Mouse (Mus musculus): Measurements from ENCODE around the gene Shank2. TPM values are rescaled to one million over a fixed set of nuclear protein-coding genes. Genes with fewer than 3 reads are reported as not detected.

The Shank2 gene
- polyA plus RNA-seq, 1 experiment from 2014 or later = 5.8 TPM

DNA sequence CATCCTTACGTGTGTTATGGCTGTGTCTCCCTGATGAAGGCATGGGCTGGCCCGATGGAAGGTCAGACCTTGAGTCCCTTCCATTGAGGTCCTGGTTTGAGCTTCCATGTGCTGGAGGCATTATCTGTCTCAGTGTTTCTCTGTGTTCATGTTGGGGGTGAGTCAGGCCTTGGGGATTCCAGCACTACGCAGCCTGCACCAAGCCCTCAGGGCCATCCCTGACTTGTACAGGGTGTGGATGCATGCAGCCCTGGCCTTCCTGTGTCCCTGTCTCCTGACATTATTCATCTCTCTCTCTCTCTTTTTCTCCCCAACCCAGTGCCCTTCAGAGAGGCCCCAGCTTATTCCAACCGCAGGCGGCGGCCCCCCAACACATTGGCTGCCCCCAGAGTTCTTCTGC lies 177.7 kb downstream of the Shank2 start:
- no peaks in the 10 kb centered on the region for H3K9me3 ChIP-seq
- H3K4me1 ChIP-seq (replicated peaks) = peaks cover 19% of the 10 kb centered on the region
- H3K9ac ChIP-seq (replicated peaks) = no peak overlapping the region
- no peak for ATAC-seq
- H3K4me2 ChIP-seq (replicated peaks) = no peak overlapping the region
- no peaks in the 10 kb centered on the region for H3K36me3 ChIP-seq
- WGBS = 95% methylated on average over 6 of the region's 6 CpGs
- H3K27ac ChIP-seq = no peak overlapping the region
- H3K4me3 ChIP-seq (replicated peaks) = no peak overlapping the region
- H3K27me3 ChIP-seq = peaks cover 19% of the 10 kb centered on the region

DNA sequence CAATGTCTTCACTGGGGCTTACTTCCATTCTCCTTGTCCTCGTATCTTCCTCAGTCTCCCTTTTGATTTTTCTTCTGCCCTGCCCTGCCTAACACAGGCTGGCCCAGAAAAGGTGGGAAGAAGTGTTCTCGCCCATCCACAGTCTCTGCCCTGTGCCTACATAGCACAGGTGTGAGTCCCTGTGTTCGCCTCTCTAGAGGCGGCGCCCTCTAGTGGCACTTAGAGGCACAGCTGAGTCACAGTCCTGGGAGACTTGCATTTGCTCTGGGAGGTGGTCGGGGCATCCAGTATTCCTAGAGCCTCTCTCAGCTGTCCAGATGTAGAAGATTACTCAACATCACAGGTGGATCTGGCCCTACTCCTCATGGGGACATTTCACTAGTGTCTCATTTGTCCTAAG lies 179.2 kb downstream of the Shank2 start:
- peak; percentile 65; the same call in 1 of the 2 replicates for ATAC-seq
- H3K4me1 ChIP-seq (replicated peaks) = peaks cover 7% of the 10 kb centered on the region
- no peak overlapping the region for H3K27ac ChIP-seq
- H3K9ac ChIP-seq (replicated peaks) = no peak overlapping the region
- H3K4me2 ChIP-seq (replicated peaks) = no peak overlapping the region
- WGBS = 17% methylated on average over 6 of the region's 6 CpGs
- no peaks in the 10 kb centered on the region for H3K9me3 ChIP-seq
- H3K36me3 ChIP-seq = no peaks in the 10 kb centered on the region
- peaks cover 15% of the 10 kb centered on the region for H3K27me3 ChIP-seq
- H3K4me3 ChIP-seq (replicated peaks) = no peak overlapping the region

DNA sequence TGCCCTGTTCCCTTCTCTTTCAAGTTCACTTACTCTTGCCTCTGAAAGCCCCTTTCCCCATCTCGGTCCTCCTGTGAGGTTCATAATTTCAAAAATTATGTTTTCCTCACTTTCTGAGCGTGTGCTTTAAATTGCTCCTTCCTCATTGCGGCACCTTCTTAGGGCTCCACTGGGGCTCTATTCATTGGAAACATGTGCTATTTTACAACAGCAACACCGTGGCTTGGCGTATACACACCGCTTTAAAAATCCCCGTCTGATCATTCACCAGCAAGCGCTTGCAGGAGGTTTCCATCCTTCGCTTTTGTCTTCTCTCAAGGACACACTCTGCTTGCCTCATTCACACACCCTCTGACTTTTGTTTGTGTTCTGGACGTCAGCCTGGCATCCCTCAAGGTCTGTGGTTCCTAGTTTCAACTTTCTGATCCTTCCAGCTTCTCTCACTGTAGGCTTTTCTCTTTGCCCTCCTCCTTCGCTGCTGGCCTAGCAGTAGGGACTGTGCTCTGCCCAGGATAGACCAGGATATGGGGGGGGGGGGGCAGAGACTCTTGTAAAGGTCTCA lies 186.2 kb downstream of the Shank2 start:
- 70% methylated on average over 11 of the region's 11 CpGs for WGBS
- Histone ChIP-seq H3K9me3 (no peaks in the 10 kb centered on the region), H3K9ac (replicated peaks) (no peak overlapping the region), H3K4me3 (replicated peaks) (no peak overlapping the region), H3K36me3 (no peaks in the 10 kb centered on the region), H3K4me1 (replicated peaks) (0 out of 2 replicates have a peak, but pooled peaks cover 3% of the 10 kb centered on the region), H3K27ac (no peak overlapping the region), H3K4me2 (replicated peaks) (no peak overlapping the region), H3K27me3 (no peaks in the 10 kb centered on the region)
- no peak for ATAC-seq

DNA sequence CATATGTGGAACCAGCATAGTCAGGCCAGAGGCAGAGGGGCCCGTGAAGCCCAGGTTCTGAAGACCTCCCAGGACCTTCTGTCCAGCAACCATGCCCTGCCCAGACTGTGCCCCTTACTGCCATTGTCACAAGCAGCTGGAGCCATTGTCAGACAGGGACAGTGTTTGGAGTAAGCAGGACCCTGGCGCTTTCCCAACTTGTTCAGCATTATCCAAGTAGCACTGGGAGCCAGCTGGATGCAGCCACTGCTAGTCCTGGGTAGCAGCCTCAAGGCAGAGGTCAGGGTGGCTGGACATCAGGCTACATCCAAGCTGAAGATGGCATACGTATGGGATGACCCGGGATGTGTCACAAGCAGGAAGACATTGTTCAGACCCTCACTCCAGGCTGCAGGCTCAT lies 187.7 kb downstream of the Shank2 start:
- 87% methylated on average over 4 of the region's 4 CpGs for WGBS
- ATAC-seq = no peak

DNA sequence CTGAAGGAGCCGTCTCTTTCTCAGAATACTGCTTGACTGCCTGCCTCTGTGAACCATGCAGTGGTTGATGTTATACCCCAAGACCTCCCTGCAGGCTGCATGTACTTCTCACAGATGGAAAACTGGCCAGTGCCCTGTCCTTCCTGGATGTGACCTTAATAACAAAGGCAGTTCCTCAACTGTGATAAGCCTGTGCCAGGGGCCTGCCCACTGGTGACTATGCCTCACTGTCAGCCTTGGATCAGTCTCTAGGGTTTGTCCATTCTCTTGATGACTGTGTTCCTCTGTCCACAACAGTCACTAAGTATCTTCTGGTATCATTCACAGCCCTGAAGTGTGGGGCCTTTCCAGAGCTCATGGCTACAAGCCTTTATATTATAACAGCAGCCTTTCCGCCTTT lies 196.8 kb downstream of the Shank2 start:
- ATAC-seq = no peak
- H3K36me3 ChIP-seq = no peaks in the 10 kb centered on the region
- no peak overlapping the region for H3K4me2 ChIP-seq (replicated peaks)
- WGBS = 80% methylated on average over 2 of the region's 2 CpGs
- H3K4me3 ChIP-seq (replicated peaks) = no peak overlapping the region
- no peaks in the 10 kb centered on the region for H3K9me3 ChIP-seq
- no peak overlapping the region for H3K9ac ChIP-seq (replicated peaks)
- peaks cover 7% of the 10 kb centered on the region for H3K4me1 ChIP-seq (replicated peaks)
- no peak overlapping the region for H3K27ac ChIP-seq
- H3K27me3 ChIP-seq = no peaks in the 10 kb centered on the region

More for the DNA sequence above, 187.7 kb downstream of the Shank2 start:
- no peaks in the 10 kb centered on the region for H3K36me3 ChIP-seq
- H3K4me2 ChIP-seq (replicated peaks) = no peak overlapping the region
- no peak overlapping the region for H3K4me3 ChIP-seq (replicated peaks)
- H3K27me3 ChIP-seq = no peaks in the 10 kb centered on the region
- no peaks in the 10 kb centered on the region for H3K9me3 ChIP-seq
- no peak overlapping the region for H3K27ac ChIP-seq
- no peak overlapping the region for H3K9ac ChIP-seq (replicated peaks)
- H3K4me1 ChIP-seq (replicated peaks) = 0 out of 2 replicates have a peak, but pooled peaks cover 3% of the 10 kb centered on the region

DNA sequence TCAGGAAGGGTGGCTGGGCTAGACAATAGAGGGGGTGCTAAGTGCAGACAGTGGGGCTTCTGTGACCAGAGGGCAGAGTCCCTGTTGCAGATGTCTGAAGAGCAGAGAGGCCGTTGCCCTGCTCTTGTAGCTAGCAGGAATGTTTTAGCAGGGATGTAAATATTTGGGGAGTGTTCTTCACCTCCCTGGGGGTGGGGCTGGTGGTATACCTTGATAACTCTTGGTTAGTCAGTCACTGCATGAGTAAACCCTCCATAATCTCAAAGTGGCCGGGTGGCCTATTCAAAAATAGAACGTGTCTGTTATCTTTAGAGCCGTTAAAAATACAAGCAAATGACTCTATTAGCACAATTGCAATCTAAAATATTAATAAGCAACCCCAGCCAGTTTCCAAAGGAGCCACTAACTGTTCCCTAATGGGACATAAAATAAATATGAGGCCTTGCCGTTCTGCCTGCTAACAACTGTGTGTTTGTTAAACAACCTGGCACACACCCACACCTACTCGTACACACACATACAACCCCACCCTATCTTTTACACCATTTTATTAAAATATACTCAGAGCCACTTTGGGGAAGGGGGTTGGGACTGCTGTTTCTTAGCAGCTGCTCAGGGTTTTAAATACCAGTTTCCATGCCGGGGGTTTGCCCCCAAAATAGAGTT lies 200.4 kb downstream of the Shank2 start:
- Histone ChIP-seq H3K36me3 (no peaks in the 10 kb centered on the region), H3K9me3 (no peaks in the 10 kb centered on the region), H3K27ac (no peak overlapping the region), H3K4me2 (replicated peaks) (no peak overlapping the region), H3K9ac (replicated peaks) (no peak overlapping the region), H3K4me1 (replicated peaks) (peaks cover 16% of the 10 kb centered on the region), H3K27me3 (no peaks in the 10 kb centered on the region), H3K4me3 (replicated peaks) (no peak overlapping the region)
- no peak for ATAC-seq
- WGBS = 77% methylated on average over 7 of the region's 7 CpGs

DNA sequence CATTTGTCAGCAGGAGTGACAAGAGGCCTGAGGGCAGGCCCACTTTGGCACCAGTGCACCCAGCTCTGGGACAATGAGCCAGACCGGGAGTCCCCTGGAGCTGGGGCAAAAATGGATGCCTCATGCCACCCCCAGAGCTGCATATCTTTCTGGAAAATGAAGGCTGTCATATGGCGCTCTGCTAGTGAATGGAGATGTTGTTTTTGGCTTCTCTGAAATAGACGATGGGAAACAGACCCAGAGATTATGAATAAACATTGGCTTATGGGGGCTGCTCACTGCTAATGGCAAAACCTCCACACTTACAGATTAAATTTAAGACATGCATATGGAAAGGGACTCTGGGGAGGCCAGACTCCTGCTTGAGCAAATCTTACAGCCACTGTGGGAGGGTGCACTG lies 202.6 kb downstream of the Shank2 start:
- H3K9me3 ChIP-seq = no peaks in the 10 kb centered on the region
- H3K27me3 ChIP-seq = no peaks in the 10 kb centered on the region
- no peak overlapping the region for H3K4me2 ChIP-seq (replicated peaks)
- H3K9ac ChIP-seq (replicated peaks) = no peak overlapping the region
- 74% methylated on average over 3 of the region's 3 CpGs for WGBS
- no peaks in the 10 kb centered on the region for H3K36me3 ChIP-seq
- H3K4me3 ChIP-seq (replicated peaks) = no peak overlapping the region
- H3K27ac ChIP-seq = no peak overlapping the region
- peaks cover 20% of the 10 kb centered on the region for H3K4me1 ChIP-seq (replicated peaks)
- ATAC-seq = no peak

DNA sequence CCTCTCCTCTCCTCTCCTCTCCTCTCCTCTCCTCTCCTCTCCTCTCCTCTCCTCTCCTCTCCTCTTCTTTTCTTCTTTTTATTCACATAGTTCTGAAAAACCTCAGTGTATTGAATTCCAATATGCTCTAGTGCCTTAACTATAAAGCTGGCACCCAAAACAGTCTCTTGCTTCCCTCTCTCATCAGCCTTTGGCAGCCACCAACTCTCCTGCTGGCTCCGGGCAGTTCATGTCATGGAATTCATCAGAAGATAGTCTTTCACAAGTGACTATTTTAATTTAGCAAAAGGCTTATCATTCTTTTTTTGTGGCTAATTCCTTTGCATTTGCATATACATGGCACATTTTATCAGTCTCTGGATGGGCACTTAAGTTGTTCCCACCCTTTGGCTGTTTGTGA lies 203.4 kb downstream of the Shank2 start:
- no peaks in the 10 kb centered on the region for H3K27me3 ChIP-seq
- 89% methylated on average over 1 of the region's 1 CpGs for WGBS
- H3K27ac ChIP-seq = no peak overlapping the region
- ATAC-seq = no peak
- H3K4me3 ChIP-seq (replicated peaks) = no peak overlapping the region
- H3K4me1 ChIP-seq (replicated peaks) = peaks cover 20% of the 10 kb centered on the region
- H3K9ac ChIP-seq (replicated peaks) = no peak overlapping the region
- H3K36me3 ChIP-seq = no peaks in the 10 kb centered on the region
- no peak overlapping the region for H3K4me2 ChIP-seq (replicated peaks)
- no peaks in the 10 kb centered on the region for H3K9me3 ChIP-seq

DNA sequence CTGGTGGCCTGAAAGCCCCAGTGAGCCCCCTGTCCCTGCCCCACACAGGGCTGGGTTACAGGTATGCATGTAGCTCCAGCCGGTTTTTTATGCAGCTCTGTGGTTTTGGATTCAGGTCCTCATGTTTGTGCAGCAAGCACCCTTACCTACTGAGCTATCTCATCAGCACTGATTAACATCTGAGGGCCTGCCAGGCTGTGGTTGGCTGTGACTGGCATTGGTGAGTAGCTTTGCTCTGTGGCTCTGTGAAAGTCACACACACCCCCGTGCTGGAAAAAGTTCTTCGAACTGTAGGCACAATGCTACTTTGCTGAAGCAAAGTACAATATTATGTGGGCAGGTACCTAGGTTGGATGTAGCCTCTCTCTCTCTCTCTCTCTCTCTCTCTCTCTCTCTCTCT lies 204.1 kb downstream of the Shank2 start:
- Histone ChIP-seq H3K9me3 (no peaks in the 10 kb centered on the region), H3K27me3 (no peaks in the 10 kb centered on the region), H3K4me3 (replicated peaks) (no peak overlapping the region), H3K36me3 (no peaks in the 10 kb centered on the region), H3K27ac (no peak overlapping the region), H3K4me2 (replicated peaks) (no peak overlapping the region), H3K9ac (replicated peaks) (no peak overlapping the region), H3K4me1 (replicated peaks) (peaks cover 20% of the 10 kb centered on the region)
- ATAC-seq = no peak
- WGBS = 87% methylated on average over 3 of the region's 3 CpGs

DNA sequence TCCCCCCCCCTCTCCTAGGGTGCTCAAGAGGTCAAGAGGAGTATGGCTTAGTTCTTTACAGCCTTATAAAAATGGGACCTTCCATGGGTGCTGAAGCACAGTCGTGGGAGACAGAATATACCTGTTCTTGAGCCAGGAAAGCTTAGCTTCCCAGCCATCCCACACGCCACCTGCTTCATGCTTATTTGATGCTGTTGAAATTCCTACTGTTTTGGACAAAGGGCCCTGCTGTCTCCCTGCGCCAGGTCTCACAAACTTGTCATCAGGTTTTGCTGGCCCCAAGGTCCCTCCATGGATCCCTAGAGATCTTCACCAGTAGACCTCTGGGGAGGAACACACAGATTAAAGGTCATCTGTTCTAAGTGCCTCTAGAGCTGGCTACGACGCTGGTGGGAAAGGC lies 204.5 kb downstream of the Shank2 start:
- Histone ChIP-seq H3K4me1 (replicated peaks) (peaks cover 20% of the 10 kb centered on the region), H3K36me3 (no peaks in the 10 kb centered on the region), H3K9ac (replicated peaks) (no peak overlapping the region), H3K27me3 (no peaks in the 10 kb centered on the region), H3K9me3 (no peaks in the 10 kb centered on the region), H3K27ac (no peak overlapping the region), H3K4me3 (replicated peaks) (no peak overlapping the region), H3K4me2 (replicated peaks) (no peak overlapping the region)
- 78% methylated on average over 5 of the region's 5 CpGs for WGBS
- no peak for ATAC-seq

DNA sequence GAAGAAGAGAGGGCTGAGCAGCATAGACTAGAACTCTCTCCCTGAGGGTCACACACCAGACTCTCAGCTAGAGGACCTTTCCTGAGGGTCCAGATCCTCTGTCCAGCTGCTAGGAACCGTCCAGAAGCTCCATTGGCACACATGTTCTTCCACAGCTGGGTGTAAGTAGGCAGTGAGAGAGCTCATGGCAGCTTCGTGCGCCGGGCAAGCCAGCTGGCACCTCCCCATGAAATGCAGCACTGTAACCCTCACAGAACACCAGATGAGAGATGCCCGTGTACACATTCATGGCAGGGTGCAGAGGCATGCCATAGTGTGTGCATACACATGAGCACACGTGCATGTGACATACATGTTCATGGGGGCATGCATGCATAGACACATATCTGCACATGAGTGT lies 205.4 kb downstream of the Shank2 start:
- Histone ChIP-seq H3K9ac (replicated peaks) (no peak overlapping the region), H3K4me3 (replicated peaks) (no peak overlapping the region), H3K4me2 (replicated peaks) (no peak overlapping the region), H3K27ac (no peak overlapping the region), H3K9me3 (no peaks in the 10 kb centered on the region), H3K4me1 (replicated peaks) (peaks cover 20% of the 10 kb centered on the region), H3K27me3 (no peaks in the 10 kb centered on the region), H3K36me3 (no peaks in the 10 kb centered on the region)
- ATAC-seq = no peak
- WGBS = 88% methylated on average over 6 of the region's 6 CpGs

DNA sequence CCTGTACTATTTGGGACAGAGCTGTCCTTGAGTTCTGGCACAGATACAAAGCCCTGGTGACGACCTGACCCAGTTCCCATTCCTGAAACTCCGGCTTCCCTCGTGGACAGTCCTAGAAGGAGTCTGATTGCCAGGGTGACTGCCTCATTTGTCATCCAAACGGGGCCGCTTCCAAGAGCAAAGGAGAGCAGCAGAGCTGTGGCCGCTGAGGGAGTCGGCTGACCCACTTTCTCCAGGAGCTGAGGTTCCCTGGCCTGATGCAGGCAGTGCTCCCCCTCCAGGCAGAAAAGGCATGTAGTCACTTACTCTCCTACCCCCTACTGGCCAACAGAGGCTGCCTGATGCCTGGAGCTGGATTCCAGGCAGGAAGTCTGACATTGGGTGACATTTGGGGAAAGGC lies 206.1 kb downstream of the Shank2 start:
- Histone ChIP-seq H3K9ac (replicated peaks) (no peak overlapping the region), H3K27ac (no peak overlapping the region), H3K4me2 (replicated peaks) (no peak overlapping the region), H3K4me1 (replicated peaks) (peaks cover 14% of the 10 kb centered on the region; the same call in 1 of the 2 replicates), H3K36me3 (no peaks in the 10 kb centered on the region), H3K4me3 (replicated peaks) (no peak overlapping the region), H3K27me3 (no peaks in the 10 kb centered on the region), H3K9me3 (no peaks in the 10 kb centered on the region)
- peak; percentile 55; the same call in 1 of the 2 replicates for ATAC-seq
- WGBS = 18% methylated on average over 7 of the region's 7 CpGs

DNA sequence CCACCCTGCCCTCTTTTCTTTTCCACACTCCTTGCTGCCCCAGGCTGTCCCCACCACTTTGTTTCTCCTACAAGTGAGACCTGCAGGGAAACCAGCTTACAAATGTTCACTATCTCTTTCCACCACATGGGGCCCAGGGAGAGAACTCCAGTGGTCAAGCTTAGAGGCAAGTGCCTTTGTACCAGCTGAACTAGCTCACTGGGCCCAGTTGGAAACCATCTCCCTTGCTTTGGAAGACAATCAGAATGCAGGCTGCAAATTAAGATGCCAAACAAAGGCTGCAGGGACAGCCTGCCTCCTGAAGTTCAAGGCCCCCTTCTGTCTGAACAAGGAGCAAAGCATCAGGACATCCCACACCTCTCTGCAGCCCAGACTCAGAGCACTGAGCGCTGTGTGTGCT lies 206.9 kb downstream of the Shank2 start:
- Histone ChIP-seq H3K9me3 (no peaks in the 10 kb centered on the region), H3K36me3 (no peaks in the 10 kb centered on the region), H3K27me3 (no peaks in the 10 kb centered on the region), H3K9ac (replicated peaks) (no peak overlapping the region), H3K4me2 (replicated peaks) (no peak overlapping the region), H3K4me3 (replicated peaks) (no peak overlapping the region), H3K27ac (no peak overlapping the region), H3K4me1 (replicated peaks) (peaks cover 14% of the 10 kb centered on the region; the same call in 1 of the 2 replicates)
- ATAC-seq = no peak
- 50% methylated on average over 1 of the region's 1 CpGs for WGBS

Measured in midbrain, embryonic 13.5 days (tissue).